Mouse (Mus musculus) ES-E14 (cell line): ENCODE measurements around the gene Blvrb.

Experiments
- CHD2 ChIP-seq: IDR thresholded peaks from 2 replicates; pipeline ENCODE4 v1.6.1; 2014; ENCODE audit warnings: mild to moderate bottlenecking, low read depth, low read length, inconsistent platforms
- HCFC1 ChIP-seq: IDR thresholded peaks from 2 replicates; pipeline ENCODE4 v1.6.1; 2012; ENCODE audit warnings: low read length, inconsistent platforms, borderline replicate concordance; ENCODE audit not compliant: insufficient read depth
- MAFK ChIP-seq: IDR thresholded peaks from 2 replicates; pipeline ENCODE4 v1.6.1; 2014; ENCODE audit warnings: mild to moderate bottlenecking, low read depth, low read length, inconsistent platforms; ENCODE audit not compliant: insufficient read depth
- ZC3H11A ChIP-seq: IDR thresholded peaks from 2 replicates; pipeline ENCODE4 v1.6.1; 2012; ENCODE audit warnings: low read depth, mild to moderate bottlenecking, inconsistent platforms, low read length, borderline replicate concordance
- ZNF384 ChIP-seq: IDR thresholded peaks from 2 replicates; pipeline ENCODE4 v1.6.1; 2012; ENCODE audit warnings: low read depth, low read length, inconsistent platforms

DNA sequence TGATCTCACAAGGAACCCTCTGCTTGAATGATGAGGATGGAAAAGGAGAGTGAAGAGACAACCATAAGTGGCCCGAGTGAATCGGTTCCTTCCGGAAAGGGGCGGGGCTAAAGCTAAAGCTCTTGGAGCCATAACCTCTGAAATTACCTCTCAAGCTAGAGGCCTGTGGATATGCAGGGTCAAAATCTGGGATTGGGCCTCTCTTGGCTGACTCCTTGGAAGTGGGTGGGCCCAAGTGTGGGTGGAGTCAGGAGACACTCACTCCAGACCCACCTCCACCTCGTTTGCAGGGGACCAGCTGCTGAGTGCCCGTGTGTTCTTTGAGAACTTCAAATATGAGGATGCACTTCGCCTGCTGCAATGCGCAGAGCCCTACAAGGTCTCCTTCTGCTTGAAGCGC lies 67.2 kb downstream of the Blvrb start:
- TF ChIP-seq CHD2 (no peak), HCFC1 (no peak), ZC3H11A (no peak), MAFK (no peak), ZNF384 (no peak)
